Mouse (Mus musculus): Measurements from ENCODE around the gene Gstp1.

The Gstp1 gene

GRCm38 (mm10) chr19:4000119-4000900 is 37.5 kb downstream of the Gstp1 start, which contains the start of the genes Nudt8 and Gm49405:
Gene Nudt8 (plus strand): TSS chr19:4000580.
Gene Gm49405 (plus strand): TSS chr19:4000626.
- peak; percentile 95 for DNase-seq

- DNase-seq, result no peak
Observed at GRCm38 (mm10) chr19:3999121-3999730, 38.6 kb downstream of the Gstp1 start.

- no peak for DNase-seq
Observed at GRCm38 (mm10) chr19:3998335-3998734, 39.5 kb downstream of the Gstp1 start.

- DNase-seq, result no peak
Observed at GRCm38 (mm10) chr19:3997231-3997630, 40.6 kb downstream of the Gstp1 start.

- DNase-seq, result no peak
Observed at GRCm38 (mm10) chr19:3996747-3997146, 41.0 kb downstream of the Gstp1 start.

- DNase-seq, result no peak
Observed at GRCm38 (mm10) chr19:3996106-3996505, 41.7 kb downstream of the Gstp1 start.

DNA sequence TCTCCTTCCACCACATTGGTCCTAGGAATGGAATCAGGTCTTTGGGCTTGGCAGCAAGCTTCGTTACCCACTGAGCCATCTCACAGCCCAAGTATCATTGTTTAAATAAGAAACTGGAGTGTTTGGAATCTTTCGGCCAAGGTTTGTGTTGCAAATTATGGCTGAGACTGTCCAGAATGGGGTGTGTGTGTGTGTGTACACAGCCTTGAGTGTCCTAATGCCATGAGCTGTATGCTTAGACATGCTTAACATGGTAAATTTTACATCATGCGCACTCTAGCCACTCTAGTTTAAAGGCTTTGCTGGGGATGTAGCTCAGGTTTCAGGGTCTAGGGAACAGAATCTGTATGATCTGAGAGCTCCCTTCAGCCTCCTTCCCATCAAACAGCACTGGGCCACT is 42.3 kb downstream of the Gstp1 start:
- no peak for DNase-seq

GRCm38 (mm10) chr19:3994932-3995331 is 42.9 kb downstream of the Gstp1 start:
- no peak for DNase-seq

DNA sequence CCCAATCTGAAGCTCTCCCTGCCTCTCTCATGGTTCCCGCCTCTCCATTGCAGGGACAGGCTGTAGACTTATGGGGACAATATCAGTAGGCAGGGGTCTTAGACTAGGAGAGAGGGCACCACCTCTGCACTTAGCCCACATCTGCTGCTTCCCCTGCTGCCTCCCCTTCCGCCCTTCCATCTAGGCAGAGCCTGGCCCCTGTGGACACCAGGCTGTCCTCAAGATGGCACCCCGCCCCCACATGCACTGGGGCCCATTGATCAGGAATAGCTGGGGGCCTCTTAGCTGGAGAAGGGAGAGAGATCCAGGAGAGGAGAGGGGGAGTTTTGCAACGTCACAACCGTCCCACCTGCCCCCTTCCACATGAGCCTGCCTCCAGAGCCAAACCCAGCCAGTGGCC is 45.4 kb downstream of the Gstp1 start, which contains the start of gene Tbx10:
TSS of gene Tbx10 (plus strand) at position 337 of the 400 bp plus-strand sequence.
- no peak for DNase-seq

GRCm38 (mm10) chr19:3991966-3992365 is 45.8 kb downstream of the Gstp1 start:
- no peak for DNase-seq

- no peak for DNase-seq
Observed at GRCm38 (mm10) chr19:3991562-3991961, 46.2 kb downstream of the Gstp1 start.

DNA sequence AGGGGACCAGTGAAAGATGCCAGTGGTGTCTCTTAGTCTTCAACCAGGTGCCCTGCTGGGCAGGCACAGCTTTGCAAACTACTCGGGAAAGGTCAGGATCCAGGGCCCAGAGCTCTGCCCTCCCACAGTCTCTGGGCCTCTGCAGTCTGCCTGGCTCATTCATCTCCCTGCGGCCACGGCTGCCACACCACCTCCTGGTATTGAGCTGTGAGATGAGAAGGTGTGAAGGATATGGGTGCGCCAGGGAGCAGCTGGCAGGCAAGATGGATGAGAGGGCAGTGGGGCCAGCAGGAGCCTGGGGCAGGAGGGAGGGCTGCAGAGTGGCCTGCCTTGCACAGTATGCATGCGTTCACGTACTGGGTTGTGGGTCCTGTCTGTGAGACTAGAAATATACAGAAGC is 47.0 kb downstream of the Gstp1 start:
- no peak for DNase-seq

DNA sequence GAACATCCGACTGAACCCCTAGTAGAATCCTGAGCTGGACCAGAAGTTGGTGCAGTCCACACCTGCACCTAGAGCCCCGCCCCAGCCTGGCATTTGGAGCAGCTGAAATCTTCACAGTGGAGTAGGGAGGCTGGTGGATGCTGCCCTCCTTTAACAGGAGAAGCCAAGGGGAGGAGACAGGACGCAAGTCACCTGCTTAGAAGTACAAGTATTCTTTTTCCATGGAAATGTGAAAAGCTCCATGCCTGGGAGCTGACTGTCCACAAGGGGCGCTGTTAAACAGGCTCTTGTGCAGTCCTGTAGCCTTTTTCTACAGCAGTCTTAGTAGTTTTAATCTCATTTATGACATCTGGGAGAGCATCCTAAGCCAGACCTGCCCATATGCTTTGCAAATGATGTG is 49.0 kb downstream of the Gstp1 start:
- no peak for DNase-seq

DNA sequence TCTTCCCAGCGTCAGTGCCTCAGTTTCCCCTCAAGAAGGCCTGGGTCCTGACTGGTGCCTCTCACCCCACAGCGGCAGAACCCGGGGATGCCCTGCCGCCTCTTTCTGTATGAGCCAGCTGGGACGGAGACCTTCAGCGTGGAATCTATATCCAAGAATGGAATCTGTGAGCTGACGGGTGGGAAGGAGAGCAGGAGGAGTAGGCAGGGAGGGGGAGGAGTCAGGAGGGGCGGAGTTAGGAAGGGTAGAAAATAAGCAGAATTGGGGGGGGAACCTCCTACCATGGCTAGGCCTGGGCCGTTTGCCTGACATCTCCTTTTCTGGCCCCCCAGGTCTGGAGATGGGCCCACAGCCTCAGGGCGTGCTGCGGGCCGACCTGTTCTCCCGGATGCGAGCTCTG is 49.7 kb downstream of the Gstp1 start:
- DNase-seq, result no peak

DNA sequence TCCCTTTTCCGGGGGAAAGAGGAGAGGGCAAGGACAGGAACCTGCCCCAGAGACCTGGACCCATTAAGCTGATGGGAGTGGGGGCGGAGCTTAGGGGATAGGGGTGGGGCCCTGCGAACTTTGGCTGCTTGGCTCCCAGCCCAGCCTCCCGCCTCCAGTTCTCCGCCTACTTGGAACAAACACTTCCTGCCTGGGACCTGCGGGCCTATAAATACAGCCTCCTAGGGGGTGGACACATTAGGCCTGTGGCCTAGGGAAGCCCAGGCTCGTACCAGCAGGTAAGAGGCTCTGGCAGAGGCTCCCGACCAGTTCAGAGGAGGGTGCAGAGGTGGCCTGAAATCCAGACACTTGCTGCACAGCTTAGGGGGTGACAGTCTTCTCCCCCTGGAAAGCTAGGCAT is 51.5 kb downstream of the Gstp1 start, which contains the start of gene Acy3:
TSS of gene Acy3 (plus strand) at position 237 of the 400 bp plus-strand sequence.
- no peak for DNase-seq
